In genomic region chr9:53957021-53957420, GRCm38 (mm10) we compare ENCODE assay signal across 23 mouse cellular contexts. TPM values are rescaled to one million over a fixed set of nuclear protein-coding genes. Genes with fewer than 3 reads are reported as not detected.
"Had no signal": no experiment of that assay in that cellular context is flagged by ENCODE, and none has a peak within 500 bp of the region (broad histone marks: within the 10 kb centered on the region; RNA-seq: fewer than 3 reads in every experiment).

No protein-coding gene starts in this region.

- H3K27me3 ChIP-seq: liver, embryonic 13.5 days; midbrain, embryonic 12.5 days; neural tube, embryonic 12.5 days had no signal

- H3K4me1 ChIP-seq: liver, embryonic 13.5 days; midbrain, embryonic 12.5 days; neural tube, embryonic 12.5 days had no signal

- H3K27ac ChIP-seq: hindbrain, embryonic 14.5 days; hindbrain, postnatal 0 days; left cerebral cortex, adult 2 months; liver, embryonic 13.5 days; midbrain, embryonic 12.5 days; neural tube, embryonic 12.5 days; stomach, postnatal 0 days had no signal

- H3K4me3 ChIP-seq: left cerebral cortex, adult 2 months; liver, embryonic 13.5 days; midbrain, embryonic 12.5 days; neural tube, embryonic 12.5 days had no signal

- H3K9me3 ChIP-seq: liver, embryonic 13.5 days; midbrain, embryonic 12.5 days; neural tube, embryonic 12.5 days had no signal

- H3K36me3 ChIP-seq: liver, embryonic 13.5 days; midbrain, embryonic 12.5 days; neural tube, embryonic 12.5 days had no signal

- DNase-seq: kidney, adult 8-10 months; kidney, postnatal 25 days; layer of hippocampus, postnatal 36 days; left cerebral cortex, postnatal 4 days; liver, embryonic 13.5 days; lung, adult 2 months; lung, postnatal 14 days; lung, postnatal 4 days; right cerebral cortex, postnatal 4 days; thymus, adult 2 months; thymus, postnatal 14 days; thymus, postnatal 4 days had no signal

- H3K4me2 ChIP-seq: hindbrain, embryonic 14.5 days; liver, embryonic 13.5 days; midbrain, embryonic 12.5 days; neural tube, embryonic 12.5 days had no signal

- H3K9ac ChIP-seq: hindbrain, embryonic 14.5 days; liver, embryonic 13.5 days; midbrain, embryonic 12.5 days; neural tube, embryonic 12.5 days had no signal

- ATAC-seq: hindbrain, postnatal 0 days; inflammation-experienced regulatory T-cells, adult 6 months; intestine, embryonic 16.5 days had no signal

RNA-seq across cellular contexts. Expression of gene Elmod1, which starts 18.1 kb away (rescaled TPM):
- total RNA-seq: liver, adult 2 months; megakaryocyte progenitor cell, adult 5-6 weeks; megakaryocyte-erythroid progenitor cell, adult 5-6 weeks had no signal
- polyA plus RNA-seq: inflammation-experienced regulatory T-cells, adult 6 months; liver, adult 2 months had no signal
